Mouse (Mus musculus): ENCODE results near the gene Bach2.
A peak's percentile ranks its signal among the peaks of the same experiment; 100 is the strongest.

The Bach2 gene

DNA sequence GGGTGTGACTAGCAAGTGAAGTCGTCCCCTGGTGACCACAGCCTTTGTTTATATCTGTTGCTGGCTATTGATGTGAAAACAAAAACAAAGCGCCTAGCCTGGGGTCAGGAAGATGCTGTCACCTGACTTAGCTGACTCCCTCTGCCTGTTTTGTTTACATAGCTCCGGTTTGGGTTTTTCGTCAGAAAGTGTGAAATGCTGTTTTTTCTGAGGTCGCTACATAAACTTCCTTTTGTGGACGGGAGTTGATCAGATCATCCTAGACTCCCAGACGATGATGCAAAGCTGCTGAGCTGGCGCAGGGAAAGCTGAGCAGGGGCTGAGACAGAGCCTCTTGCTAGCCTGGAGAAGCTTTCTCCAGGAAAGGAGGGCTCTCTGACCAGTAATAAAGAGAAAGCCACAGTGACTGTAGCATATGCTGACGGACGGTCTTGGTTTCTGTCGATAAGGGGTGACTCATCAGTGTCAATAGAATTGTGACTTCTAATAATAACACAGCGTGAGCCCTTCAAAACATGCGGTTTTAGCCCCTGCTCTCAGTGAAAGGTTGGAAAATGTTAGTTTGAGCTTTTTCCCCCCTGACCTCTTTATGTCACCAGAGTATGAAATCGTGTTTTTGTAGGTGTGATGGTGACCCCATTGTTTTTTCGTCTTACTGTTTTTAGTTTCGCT is 11.9 kb downstream of the Bach2 start:
- DNase-seq (ENCODE audit: low read depth, low spot score) = peak; percentile 57

DNA sequence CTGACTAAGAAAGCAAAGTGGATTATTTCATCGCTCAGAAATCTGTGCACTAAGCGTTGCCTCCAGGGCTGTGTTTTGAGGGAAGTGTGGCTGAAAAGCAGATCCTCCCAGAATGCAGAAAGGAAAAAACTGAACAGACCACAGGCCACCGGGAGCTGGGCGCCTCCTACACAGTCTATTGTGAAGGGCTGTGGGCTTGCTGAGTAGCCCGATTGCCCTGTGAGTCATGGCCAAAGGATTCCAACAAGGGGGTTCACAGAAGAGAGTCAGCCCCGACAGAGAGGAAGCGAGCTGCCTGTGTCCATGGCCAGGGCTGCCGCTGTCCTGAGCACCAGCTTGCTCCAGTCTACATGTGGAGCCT is 12.4 kb downstream of the Bach2 start:
- peak; percentile 61 for DNase-seq (ENCODE audit: low read depth, low spot score)

DNA sequence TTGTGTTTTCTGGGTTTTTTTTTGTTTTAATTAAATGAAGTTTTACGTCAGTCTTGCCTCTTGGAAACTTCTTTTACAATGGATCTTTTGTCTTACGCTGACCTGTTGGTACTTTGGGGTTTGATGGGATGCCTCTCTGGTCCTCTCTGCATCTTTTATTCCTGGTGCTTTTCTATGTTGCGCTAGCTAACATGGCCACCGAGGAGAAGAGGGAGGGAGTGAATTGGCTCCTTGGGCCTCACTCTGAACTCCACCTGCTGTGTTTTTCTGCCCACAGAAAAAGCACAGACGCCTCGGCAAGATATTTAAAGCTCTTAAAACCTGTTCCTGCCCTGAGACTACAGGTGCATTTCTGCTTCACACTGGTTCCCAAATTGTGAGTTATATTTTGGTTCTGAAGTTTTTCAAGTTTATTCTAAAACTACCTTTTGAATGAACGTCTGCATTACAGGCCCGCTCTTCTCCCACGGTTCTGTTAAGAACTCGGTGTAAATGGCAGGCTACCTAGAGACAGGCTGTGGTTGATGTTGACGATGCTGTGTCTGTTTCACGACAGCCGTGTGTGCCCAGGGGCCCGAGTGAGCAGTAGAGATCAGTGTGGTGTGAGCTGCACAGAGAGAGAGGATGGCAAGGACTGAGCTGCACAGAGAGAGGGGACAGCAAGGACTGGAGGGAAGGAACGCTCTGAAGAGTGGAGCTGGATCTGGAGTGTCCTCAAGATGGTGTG is 13.5 kb downstream of the Bach2 start:
- peak; percentile 59 for DNase-seq (ENCODE audit: low read depth, low spot score)

DNA sequence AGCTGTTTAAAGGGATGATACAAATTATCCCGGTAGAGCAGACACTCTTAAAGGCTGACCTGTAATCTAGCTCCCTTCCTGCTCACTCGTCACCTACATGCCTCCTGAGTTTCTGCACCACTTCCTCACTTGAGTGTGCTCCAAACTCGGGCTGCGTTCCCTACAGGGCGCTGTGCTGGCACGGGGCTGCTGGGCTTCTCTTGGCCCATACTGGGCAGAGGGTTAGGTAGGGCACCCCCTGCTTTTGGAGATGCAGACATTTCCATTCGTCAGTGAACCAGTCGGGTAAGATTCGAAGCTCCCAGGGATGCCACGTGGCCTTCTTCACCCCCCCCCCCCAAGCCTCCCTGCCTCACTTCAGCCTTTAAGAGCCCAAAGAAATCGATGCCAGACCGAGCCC is 19.1 kb downstream of the Bach2 start:
- DNase-seq (ENCODE audit: low read depth, low spot score) = no peak

DNA sequence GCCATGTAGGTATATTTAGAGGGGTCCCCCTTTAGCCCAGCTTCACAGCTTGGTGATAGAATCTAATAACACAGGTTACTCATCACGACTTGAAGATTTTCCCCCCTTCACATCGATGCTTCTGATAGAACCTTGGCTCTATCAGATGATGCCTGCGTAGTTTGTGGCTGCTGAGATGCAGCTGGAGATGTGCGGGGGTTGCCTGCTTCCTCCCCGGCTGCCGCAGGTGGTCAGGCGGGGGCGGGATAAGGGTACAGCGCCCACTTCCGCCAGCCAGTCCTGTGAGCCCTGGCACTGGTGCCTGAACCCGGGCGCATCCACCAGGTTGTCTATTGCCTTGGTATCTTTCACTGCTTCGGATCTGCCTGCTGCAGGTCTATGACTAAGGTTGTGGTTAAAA is 19.5 kb downstream of the Bach2 start:
- DNase-seq (ENCODE audit: low read depth, low spot score) = no peak

DNA sequence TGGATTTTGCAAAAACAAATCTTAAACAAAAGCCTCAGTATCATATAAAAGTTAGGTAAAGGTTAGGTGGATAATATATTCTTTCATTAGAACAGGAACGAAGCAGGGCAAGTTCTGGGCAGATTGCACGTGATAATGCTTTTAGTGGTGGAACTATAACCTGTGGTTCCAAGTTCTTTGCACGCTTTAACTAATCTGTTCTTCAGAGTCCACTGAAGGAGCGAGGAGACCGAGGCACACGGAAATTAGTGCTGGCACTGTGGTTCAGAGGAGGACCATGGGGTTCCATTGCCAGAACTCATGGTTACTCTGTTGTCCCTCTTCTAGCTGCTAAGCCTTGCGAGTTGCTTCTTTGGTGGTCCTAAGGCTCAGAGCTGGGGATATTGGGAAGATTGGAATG is 20.0 kb downstream of the Bach2 start:
- no peak for DNase-seq (ENCODE audit: low read depth, low spot score)

DNA sequence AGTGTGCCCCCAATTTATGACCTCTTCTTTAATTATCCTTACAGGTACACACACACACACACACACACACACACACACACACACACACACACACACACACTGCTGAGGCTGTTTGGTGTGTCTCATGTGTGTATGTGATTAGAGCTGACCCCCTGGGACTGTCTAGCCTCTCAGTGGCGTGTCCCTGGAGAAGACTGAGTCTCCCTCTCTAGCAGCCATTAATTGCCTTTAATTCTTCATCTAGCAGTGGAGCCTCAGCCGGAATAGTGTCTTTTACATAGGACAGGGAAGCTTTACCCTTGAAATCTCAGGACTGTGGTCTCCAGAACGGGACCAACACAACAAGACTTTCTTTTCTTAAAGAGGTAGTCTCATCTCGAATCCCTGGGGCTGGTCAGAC is 22.3 kb downstream of the Bach2 start:
- DNase-seq (ENCODE audit: low read depth, low spot score) = no peak

DNA sequence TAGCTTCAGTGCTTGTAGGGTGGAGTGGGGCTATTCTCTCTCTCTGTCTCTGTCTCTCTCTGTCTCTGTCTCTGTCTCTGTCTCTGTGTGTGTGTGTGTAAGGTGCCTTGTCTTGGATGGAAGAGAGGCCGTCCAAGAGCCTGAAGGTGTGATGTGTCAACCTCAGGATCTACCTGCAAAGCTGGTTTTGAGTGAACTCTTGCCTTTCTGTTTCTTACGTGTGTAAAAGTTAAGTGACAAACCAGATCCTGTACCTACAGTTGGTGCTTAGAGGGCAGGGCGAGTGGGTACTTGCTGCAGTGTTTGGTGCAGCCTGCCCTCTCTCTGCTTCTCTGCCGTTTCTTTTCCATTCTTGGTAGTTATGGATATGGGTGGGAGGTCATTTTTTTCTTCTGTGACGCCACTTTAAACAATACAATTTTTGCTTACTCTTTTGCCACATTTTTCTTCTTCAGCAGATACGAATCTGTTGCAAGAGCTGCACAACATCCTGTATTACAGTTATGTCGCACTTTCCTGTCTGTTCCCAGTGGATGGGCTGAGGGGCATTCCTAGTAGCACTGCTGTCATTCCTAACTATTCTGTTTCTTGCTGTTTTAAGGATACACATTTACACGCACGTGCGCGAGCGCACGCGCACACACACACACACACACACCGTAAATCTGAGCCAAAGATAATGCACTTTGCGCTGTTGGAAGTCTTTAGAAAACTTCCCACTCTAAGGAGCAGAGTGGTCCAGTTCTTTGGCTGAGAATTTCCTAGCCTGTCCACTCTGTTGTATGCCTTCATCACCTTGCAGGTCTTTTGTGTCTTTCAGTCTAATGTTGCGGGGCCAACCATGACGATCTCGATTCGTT is 24.5 kb downstream of the Bach2 start:
- DNase-seq (ENCODE audit: low read depth, low spot score) = no peak

DNA sequence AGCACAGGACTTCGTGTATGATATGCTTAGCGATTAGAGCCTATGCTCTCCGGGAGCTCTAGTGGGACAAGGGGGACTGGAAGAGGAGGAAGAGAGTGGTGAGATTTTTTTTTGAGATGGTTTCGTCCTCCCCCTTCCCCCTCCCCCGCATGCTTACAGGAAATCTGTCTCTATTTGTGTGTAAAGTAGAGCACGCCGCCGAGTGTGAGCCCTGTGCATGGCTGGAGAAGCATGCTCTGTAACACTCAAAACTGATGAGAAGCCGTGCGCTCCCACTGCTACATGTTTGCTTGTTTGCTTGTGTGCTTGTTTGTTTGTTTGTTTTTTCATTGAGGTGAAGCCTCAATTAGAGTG is 25.1 kb downstream of the Bach2 start:
- no peak for DNase-seq (ENCODE audit: low read depth, low spot score)

DNA sequence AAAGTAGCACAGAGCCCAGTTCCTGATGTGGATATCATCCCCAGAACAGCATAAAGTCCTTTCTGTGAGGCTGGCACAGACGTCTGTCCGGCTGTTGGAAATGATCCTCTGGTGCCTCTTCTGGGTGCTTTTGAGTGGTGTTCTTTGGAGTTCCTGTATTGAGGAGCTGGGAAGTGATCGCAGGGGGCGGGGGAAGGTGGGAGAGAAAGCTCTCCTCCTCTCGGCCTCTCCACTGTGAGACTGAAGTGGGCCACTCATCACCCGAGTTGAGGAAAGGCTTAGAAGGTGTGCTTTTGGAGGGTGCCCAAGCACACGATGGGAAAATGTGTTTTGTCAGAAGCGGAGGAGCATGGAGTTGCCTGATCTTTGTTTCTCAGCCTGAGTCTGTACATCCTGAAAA is 26.3 kb downstream of the Bach2 start:
- no peak for DNase-seq (ENCODE audit: low read depth, low spot score)

DNA sequence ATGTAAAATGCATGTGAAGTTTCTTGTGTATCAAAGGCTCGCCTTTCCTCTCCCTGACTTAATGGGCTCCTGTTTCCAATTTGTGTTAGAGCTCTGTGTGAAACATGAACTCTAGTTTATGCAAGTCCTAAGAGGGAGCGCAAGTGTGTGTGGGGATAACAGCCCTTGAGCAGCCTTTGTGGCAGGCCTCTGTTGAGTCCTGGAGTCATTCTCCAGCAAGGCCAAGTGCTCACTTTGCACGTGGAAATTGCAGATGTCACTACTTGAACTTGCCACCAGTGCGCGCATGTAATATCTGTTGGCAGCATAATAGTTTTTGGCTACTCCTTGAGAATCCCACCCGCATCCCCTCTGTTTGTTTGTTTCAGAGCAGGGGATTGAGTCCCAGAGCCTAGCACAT is 28.1 kb downstream of the Bach2 start:
- no peak for DNase-seq (ENCODE audit: low read depth, low spot score)

DNA sequence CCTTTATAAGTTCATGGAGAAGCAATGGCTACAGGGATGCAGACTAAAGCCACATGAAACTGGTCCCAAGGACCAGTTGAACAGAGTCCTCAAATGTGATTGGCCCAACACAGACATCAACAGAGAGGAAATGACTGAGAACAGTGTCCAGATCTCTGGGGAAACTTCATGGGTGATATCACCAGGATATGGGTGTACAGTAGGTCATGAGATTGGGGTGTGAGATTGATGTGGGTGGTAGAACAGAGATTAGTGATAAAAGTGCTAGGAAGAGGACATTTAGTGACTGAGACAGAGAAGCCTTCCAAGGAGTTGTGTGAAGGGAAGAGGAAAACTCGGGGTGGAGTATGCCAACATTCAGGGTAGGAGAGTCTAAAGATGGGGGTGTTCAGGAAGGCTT is 29.4 kb downstream of the Bach2 start:
- no peak for DNase-seq (ENCODE audit: low read depth, low spot score)

DNA sequence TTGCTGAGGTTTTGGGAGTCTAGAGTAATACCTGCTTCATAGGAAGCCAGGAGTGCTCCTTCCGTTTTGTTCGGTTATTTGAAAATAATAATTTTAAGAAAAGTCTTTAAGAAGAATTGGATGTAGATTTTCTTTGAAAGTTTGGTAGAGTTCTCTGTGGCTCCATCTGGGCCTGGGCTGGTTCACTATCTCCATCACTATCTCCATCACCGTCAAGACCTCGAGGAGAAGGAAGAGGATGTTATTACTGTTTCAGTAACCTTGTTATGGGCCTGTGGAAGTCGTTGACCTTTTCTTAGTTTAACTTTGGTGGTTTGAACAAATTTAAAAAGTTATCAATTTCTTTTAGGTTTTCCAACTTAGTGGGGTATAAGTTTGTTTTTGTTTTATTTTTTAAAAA is 33.8 kb downstream of the Bach2 start:
- DNase-seq (ENCODE audit: low read depth, low spot score) = no peak

DNA sequence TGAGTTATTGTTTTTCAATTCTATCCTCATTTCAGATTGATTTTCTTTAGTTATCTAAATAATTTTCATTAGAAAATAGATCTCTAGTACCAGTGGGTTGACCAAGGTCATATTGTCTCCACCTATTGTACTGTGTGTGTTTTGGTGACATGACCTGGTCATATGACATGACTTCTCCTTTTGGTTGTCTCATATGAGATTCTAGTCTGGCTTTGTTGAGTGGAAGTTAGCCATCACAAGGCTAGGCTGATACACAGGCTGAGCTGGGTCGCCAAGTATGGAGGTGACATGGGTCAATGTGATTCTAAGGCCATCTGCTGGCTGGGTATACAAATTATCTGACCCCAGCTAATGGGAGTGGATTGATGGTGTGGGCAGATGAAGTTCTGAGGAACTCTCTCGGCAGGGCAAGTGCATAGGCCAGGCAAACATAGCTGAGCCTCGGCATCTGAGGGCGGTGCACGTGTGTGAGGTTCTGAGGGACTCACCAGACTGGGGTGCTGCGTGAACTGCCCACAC is 36.2 kb downstream of the Bach2 start:
- no peak for DNase-seq (ENCODE audit: low read depth, low spot score)

DNA sequence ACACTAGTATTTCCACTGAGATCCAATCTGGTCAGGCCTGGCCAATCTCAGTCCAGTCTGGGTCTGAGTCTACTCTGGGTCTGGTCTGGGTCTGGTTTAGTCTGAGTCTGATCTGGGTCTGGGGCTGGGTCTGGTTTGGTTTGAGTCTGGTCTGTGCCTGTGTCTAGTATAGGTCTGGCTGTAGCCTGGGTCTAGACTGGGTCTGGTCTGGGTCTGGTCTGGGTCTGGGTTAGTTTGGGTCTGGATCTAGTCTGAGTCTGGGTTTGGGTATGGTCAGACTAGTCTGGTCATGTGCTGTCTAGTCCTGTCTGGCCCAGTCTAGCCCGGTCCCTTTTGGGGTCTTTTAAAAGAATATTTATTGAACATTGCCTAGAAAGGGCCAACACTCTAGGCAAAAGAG is 41.2 kb downstream of the Bach2 start:
- no peak for DNase-seq (ENCODE audit: low read depth, low spot score)

DNA sequence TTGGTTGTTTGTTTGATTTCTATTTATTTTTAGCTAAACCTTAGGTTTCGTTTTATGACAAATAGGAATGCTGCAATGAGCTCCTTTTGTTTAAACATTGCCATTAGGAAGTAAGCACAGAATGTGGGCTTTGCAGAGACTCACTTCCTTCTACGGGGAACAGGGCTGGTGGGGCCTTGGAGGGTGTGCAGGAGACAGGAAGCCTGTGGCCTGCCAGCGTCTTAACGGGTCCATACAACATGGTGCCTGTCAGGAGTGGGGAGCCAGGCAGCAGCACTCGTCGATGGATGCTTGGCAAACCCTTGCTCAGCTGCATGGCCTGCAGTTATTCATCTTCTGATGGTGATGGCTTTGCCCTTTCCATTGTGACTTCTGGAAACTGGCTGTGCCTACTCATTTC is 41.8 kb downstream of the Bach2 start:
- DNase-seq (ENCODE audit: low read depth, low spot score) = no peak

DNA sequence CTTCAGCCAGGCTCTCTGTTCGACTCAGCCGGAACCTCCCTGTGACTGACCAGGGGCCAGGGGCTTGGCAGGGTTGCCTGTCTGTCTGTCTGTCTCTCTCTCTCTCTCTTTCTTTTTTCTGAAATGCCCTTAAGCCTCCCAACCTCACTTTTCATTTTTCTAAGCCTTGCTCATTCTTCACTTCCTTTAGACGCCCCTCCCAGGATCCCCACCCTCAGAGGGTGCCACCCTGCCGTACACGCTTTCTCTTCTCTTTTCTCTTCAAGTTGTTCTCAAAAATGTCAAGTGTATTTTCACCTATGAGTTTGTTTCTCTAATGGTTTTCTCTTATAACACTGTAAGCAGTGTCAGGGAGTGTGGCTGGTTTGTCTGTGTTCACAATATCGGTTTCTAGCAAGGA is 42.7 kb downstream of the Bach2 start:
- DNase-seq (ENCODE audit: low read depth, low spot score) = no peak

DNA sequence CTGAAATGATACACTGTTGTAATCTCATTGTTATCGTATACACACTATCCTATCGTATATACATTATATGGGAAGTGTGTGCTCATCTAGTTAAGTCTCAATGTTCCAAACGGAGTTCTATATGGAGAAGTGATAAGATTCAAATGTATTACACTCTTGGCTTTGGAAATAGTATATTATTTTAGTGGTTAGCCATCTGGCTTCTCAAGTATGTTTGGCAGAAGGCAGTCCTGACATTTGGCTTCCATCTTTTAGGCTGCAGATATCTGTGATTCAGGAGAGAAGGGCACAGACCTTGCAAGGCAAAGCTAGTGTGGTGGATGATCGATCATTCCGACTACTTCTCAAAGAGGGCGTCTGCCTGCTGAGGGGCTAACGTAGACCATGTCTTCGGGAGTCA is 47.8 kb downstream of the Bach2 start:
- DNase-seq (ENCODE audit: low read depth, low spot score) = peak; percentile 63

DNA sequence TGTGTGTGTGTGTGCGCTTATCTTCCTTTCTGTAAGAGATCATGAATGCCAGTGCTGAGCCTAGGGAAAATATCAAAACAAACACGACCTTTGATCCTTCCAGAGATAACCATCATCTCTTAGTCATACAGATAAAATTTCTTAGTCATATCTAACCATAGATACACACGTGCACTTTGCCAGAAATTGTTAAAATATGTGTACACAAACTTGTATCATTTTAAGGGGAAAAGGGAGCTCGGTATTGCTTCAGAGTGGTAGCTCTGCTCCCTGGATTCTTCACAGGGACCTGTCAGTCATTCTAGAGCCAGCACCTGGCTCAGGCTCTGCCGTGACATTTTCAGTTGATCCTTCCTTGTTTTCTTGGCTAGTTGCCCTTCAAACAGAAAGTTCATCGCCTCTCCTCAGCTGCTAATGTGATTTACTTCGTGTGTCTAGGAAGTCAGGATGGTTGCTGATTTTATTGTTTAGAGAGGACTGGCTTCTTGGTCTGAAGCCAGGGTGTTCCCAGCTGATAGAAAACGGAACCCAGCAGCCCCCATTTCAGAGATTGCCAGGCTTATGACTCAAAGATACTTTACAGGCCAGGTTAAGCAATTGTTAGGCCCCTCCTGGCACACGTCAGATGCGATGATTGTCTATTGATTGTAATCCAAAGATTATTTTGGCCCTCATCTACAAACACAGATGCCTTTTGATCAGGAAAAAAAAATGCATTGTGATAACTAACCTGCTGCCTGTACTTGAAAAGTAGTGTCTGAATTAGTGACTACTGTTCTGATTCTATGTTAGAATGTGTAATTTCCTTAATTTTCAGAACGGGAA is 49.6 kb downstream of the Bach2 start:
- DNase-seq (ENCODE audit: low read depth, low spot score) = peak; percentile 70

DNA sequence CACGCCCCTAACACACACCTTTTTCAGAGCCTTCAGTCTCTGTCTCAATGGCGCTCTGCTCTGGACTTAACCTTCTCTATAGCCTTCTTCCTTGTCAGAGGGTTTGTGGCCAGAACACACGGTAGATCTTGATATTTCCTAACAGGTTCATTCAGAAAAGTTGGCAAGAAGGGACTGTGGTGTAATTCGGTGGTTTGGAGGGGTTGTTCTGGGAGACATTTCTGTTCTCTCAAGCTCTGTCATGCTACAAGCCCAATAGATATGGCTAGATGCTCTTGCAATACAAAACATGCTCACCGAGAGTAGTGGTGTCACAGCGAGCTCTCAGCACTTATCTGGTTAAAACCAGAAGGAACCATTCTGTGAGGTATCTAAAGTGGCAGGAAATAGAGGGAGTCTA is 51.2 kb downstream of the Bach2 start:
- DNase-seq (ENCODE audit: low read depth, low spot score) = no peak

DNA sequence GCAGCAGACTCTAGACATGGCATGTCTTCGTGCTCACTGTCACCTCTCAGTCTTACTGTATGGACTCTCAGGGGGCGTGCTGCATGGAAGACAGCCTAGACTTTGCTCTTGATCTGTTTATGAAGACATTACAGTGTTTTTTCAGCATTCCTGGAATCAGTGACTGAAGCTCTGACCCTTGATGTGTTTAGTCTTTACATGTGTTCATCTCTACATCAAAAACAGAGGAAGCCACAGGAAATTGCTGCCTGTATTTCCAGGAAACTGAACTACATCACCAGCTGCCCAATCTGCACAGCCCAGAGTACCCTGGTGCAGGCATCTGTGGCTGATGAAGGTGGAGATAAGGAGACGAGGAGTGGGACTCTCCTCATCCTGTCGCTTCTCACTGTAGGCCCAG is 52.8 kb downstream of the Bach2 start:
- no peak for DNase-seq (ENCODE audit: low read depth, low spot score)

All from brain, adult 2 months (tissue).